Mouse (Mus musculus) kidney, embryonic 16.5 days (tissue): Measurements from ENCODE around the gene Ilkap. TPM values are rescaled to one million over a fixed set of nuclear protein-coding genes. Genes with fewer than 3 reads are reported as not detected.

Experiments used
- ATAC-seq: fragments of 200-750 bp; cut with Nextera tagmentation; 2 replicates; pipeline ENCODE4 v1.8.0; 2017; ENCODE audit warnings: moderate TSS enrichment; ENCODE audit not compliant: low FRiP score, low TSS enrichment
- H3K27ac ChIP-seq: fragments of 300-500 bp; sonication (generic); 2 replicates; pipeline ENCODE4 v1.5.1; 2014; ENCODE audit warnings: low read length
- H3K27me3 ChIP-seq: fragments of 300-500 bp; sonication (generic); 2 replicates; pipeline ENCODE4 v1.6.1; 2014; ENCODE audit warnings: low read length, control low read depth, mixed read lengths; ENCODE audit not compliant: insufficient read depth
- H3K36me3 ChIP-seq: fragments of 300-500 bp; sonication (generic); 2 replicates; pipeline ENCODE4 v1.6.1; 2014; ENCODE audit warnings: low read length, control low read depth, mixed read lengths; ENCODE audit not compliant: insufficient read depth
- H3K4me1 ChIP-seq: fragments of 300-500 bp; sonication (generic); 2 replicates; pipeline ENCODE4 v1.6.1; 2014; ENCODE audit warnings: low read length, control low read depth, mixed read lengths; ENCODE audit not compliant: insufficient read depth
- H3K4me2 ChIP-seq: fragments of 300-500 bp; sonication (generic); replicated peaks from 2 replicates; pipeline ENCODE4 v1.6.1; 2014; ENCODE audit warnings: low read depth, low read length
- H3K4me3 ChIP-seq: fragments of 300-500 bp; sonication (generic); 2 replicates; pipeline ENCODE4 v1.5.1; 2014; ENCODE audit warnings: mild to moderate bottlenecking, low read length
- H3K9ac ChIP-seq: fragments of 300-500 bp; sonication (generic); replicated peaks from 2 replicates; pipeline ENCODE4 v1.6.1; 2014; ENCODE audit warnings: low read length
- H3K9me3 ChIP-seq: fragments of 300-500 bp; sonication (generic); 2 replicates; pipeline ENCODE4 v1.6.1; 2016; ENCODE audit warnings: low read length, control low read depth
- WGBS: fragments of 180-500 bp; shearing (Covaris S2); extraction: QIAGEN DNeasy Blood & Tissue Kit; methylation state at CpG from one replicate; pipeline ENCODE4 v1.1.7; 2014; 5-methylcytosine and 5-hydroxymethylcytosine counted together
- polyA plus RNA-seq: library from polyadenylated mRNA; unstranded; fragments of >200 nt; fragmentation: Nextera tagmentation; extraction: Ambion mirVana; gene quantifications from 2 replicates; pipeline ENCODE4 v1.2.1, GENCODE M21; 2015

Gene Ilkap
- 140 and 143 TPM in 2 replicates for polyA plus RNA-seq

- peak within 1 kb of the TSS; percentile 88 for H3K4me3 ChIP-seq
- peaks cover 17% of the 10 kb centered on the region for H3K4me1 ChIP-seq
- H3K9ac ChIP-seq: peak within 1 kb of the TSS; percentile 95
- H3K36me3 ChIP-seq: peaks cover 2% of the 10 kb centered on the region; the same call in 1 of the 2 replicates
- no peaks in the 10 kb centered on the region for H3K9me3 ChIP-seq
- peak within 1 kb of the TSS; percentile 92 for H3K4me2 ChIP-seq
- peak within 1 kb of the TSS; percentile 83 for H3K27ac ChIP-seq
- under 1% methylated on average over 74 of the region's 91 CpGs for WGBS
- peak; percentile 98 for ATAC-seq
- no peaks in the 10 kb centered on the region for H3K27me3 ChIP-seq
Observed at GRCm38 (mm10) chr1:91398260-91399062, at the start of gene Ilkap. Gene Ilkap, minus strand, starts transcription at chr1:91398815.

- Histone ChIP-seq H3K27me3 (no peaks in the 10 kb centered on the region), H3K9me3 (peaks cover 7% of the 10 kb centered on the region), H3K4me3 (no peak overlapping the region), H3K9ac (peak overlapping the region; percentile 29; the same call in 1 of the 2 replicates), H3K4me1 (peaks cover 20% of the 10 kb centered on the region), H3K27ac (peak overlapping the region; percentile 67), H3K36me3 (peaks cover 15% of the 10 kb centered on the region), H3K4me2 (no peak overlapping the region)
- no peak for ATAC-seq
- 79% methylated on average over 4 of the region's 4 CpGs for WGBS
Observed at GRCm38 (mm10) chr1:91446511-91446910, 47.9 kb upstream of the Ilkap start.

- peaks cover 15% of the 10 kb centered on the region for H3K36me3 ChIP-seq
- H3K9me3 ChIP-seq: peaks cover 7% of the 10 kb centered on the region
- WGBS: 55% methylated on average over 8 of the region's 8 CpGs
- ATAC-seq: peak; percentile 55; the same call in 1 of the 2 replicates
- no peaks in the 10 kb centered on the region for H3K27me3 ChIP-seq
- no peak overlapping the region for H3K4me2 ChIP-seq
- H3K9ac ChIP-seq: peak overlapping the region; percentile 29; the same call in 1 of the 2 replicates
- H3K4me3 ChIP-seq: no peak overlapping the region
- peak overlapping the region; percentile 67 for H3K27ac ChIP-seq
- peaks cover 16% of the 10 kb centered on the region for H3K4me1 ChIP-seq
Observed at GRCm38 (mm10) chr1:91446060-91446459, 47.4 kb upstream of the Ilkap start.

- peaks cover 7% of the 10 kb centered on the region for H3K9me3 ChIP-seq
- peaks cover 13% of the 10 kb centered on the region for H3K4me1 ChIP-seq
- H3K4me3 ChIP-seq: no peak overlapping the region
- H3K9ac ChIP-seq: no peak overlapping the region
- no peak for ATAC-seq
- H3K27ac ChIP-seq: peak overlapping the region; percentile 67; the same call in 1 of the 2 replicates
- H3K36me3 ChIP-seq: peaks cover 15% of the 10 kb centered on the region
- 85% methylated on average over 17 of the region's 17 CpGs for WGBS
- H3K4me2 ChIP-seq: no peak overlapping the region
- no peaks in the 10 kb centered on the region for H3K27me3 ChIP-seq
Observed at GRCm38 (mm10) chr1:91444841-91445830, 46.5 kb upstream of the Ilkap start.

- H3K9ac ChIP-seq: no peak overlapping the region
- no peak for ATAC-seq
- 83% methylated on average over 6 of the region's 7 CpGs for WGBS
- no peak overlapping the region for H3K4me2 ChIP-seq
- no peaks in the 10 kb centered on the region for H3K27me3 ChIP-seq
- no peak overlapping the region for H3K4me3 ChIP-seq
- peaks cover 13% of the 10 kb centered on the region for H3K4me1 ChIP-seq
- H3K36me3 ChIP-seq: peaks cover 4% of the 10 kb centered on the region
- H3K9me3 ChIP-seq: peaks cover 5% of the 10 kb centered on the region
- H3K27ac ChIP-seq: no peak overlapping the region
Observed at GRCm38 (mm10) chr1:91442350-91442990, 43.9 kb upstream of the Ilkap start.

DNA sequence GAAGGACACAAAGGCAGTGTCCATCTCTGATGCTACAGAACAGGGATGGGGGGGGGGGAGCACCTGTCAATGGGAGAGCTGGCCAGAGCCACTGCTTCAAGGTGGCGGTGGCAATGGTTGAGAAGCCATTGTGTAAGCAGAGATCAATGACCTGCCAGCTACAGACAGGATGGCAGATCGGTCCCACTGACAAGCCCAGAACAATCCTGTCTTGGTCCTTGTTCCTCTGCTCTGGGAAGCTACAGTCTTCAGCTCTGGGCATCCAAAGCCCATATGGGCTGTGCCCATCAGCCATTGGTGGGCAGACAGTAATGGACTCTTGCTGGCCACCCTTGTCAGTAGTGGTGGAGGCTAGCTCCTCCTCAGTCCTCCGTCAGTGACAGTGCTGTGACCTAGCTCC is 43.2 kb upstream of the Ilkap start:
- ATAC-seq: no peak
- WGBS: 96% methylated on average over 3 of the region's 3 CpGs
- H3K27ac ChIP-seq: no peak overlapping the region

GRCm38 (mm10) chr1:91439776-91440175 is 41.2 kb upstream of the Ilkap start:
- no peak for ATAC-seq
- peaks cover 15% of the 10 kb centered on the region for H3K4me1 ChIP-seq
- H3K4me2 ChIP-seq: no peak overlapping the region
- no peak overlapping the region for H3K27ac ChIP-seq
- no peaks in the 10 kb centered on the region for H3K9me3 ChIP-seq
- whole genome bisulfite sequencing: 92% methylated on average over 8 of the region's 8 CpGs
- no peak overlapping the region for H3K9ac ChIP-seq
- H3K27me3 ChIP-seq: no peaks in the 10 kb centered on the region
- H3K4me3 ChIP-seq: no peak overlapping the region
- H3K36me3 ChIP-seq: no peaks in the 10 kb centered on the region

More for the DNA sequence above, 43.2 kb upstream of the Ilkap start:
- H3K9ac ChIP-seq: no peak overlapping the region
- no peak overlapping the region for H3K4me3 ChIP-seq
- peaks cover 13% of the 10 kb centered on the region for H3K4me1 ChIP-seq
- no peaks in the 10 kb centered on the region for H3K27me3 ChIP-seq
- H3K4me2 ChIP-seq: no peak overlapping the region
- no peaks in the 10 kb centered on the region for H3K9me3 ChIP-seq
- no peaks in the 10 kb centered on the region for H3K36me3 ChIP-seq

GRCm38 (mm10) chr1:91437573-91437972 is 39.0 kb upstream of the Ilkap start:
- no peak overlapping the region for H3K4me3 ChIP-seq
- ATAC-seq: no peak
- no peak overlapping the region for H3K4me2 ChIP-seq
- no peaks in the 10 kb centered on the region for H3K9me3 ChIP-seq
- H3K4me1 ChIP-seq: peaks cover 15% of the 10 kb centered on the region
- H3K27me3 ChIP-seq: no peaks in the 10 kb centered on the region
- WGBS: 72% methylated on average over 7 of the region's 7 CpGs
- no peaks in the 10 kb centered on the region for H3K36me3 ChIP-seq
- no peak overlapping the region for H3K27ac ChIP-seq
- no peak overlapping the region for H3K9ac ChIP-seq

- H3K4me3 ChIP-seq: no peak overlapping the region
- peaks cover 15% of the 10 kb centered on the region for H3K4me1 ChIP-seq
- H3K27me3 ChIP-seq: no peaks in the 10 kb centered on the region
- no peaks in the 10 kb centered on the region for H3K9me3 ChIP-seq
- 0 out of 2 replicates have a peak, but pooled peaks cover 2% of the 10 kb centered on the region for H3K36me3 ChIP-seq
- ATAC-seq: no peak
- no peak overlapping the region for H3K9ac ChIP-seq
- 91% methylated on average over 3 of the region's 3 CpGs for WGBS
- H3K4me2 ChIP-seq: no peak overlapping the region
- no peak overlapping the region for H3K27ac ChIP-seq
Observed at GRCm38 (mm10) chr1:91437083-91437400, 38.4 kb upstream of the Ilkap start.
